Mouse (Mus musculus): Measurements from ENCODE around the gene Klk1b24. TPM values are rescaled to one million over a fixed set of nuclear protein-coding genes. Genes with fewer than 3 reads are reported as not detected.
A peak's percentile ranks its signal among the peaks of the same experiment; 100 is the strongest.

The Klk1b24 gene
- polyA plus RNA-seq, 1 experiment from 2014 or later = not detected

GRCm38 (mm10) chr7:44239913-44240312 is 51.9 kb downstream of the Klk1b24 start:
- no peak for ATAC-seq (ENCODE audit: insufficient read depth)
- no peak overlapping the region for H3K4me3 ChIP-seq (replicated peaks)
- H3K4me1 ChIP-seq (replicated peaks) = peaks cover 2% of the 10 kb centered on the region; the same call in 1 of the 2 replicates
- WGBS (ENCODE audit: insufficient replicate concordance) = 23% methylated on average over 2 of the region's 2 CpGs
- H3K4me2 ChIP-seq = no peak overlapping the region
- no peak overlapping the region for H3K27ac ChIP-seq (replicated peaks)
- H3K36me3 ChIP-seq (replicated peaks) = no peaks in the 10 kb centered on the region
- no peaks in the 10 kb centered on the region for H3K27me3 ChIP-seq
- H3K9ac ChIP-seq = no peak overlapping the region
- H3K9me3 ChIP-seq (replicated peaks) = no peaks in the 10 kb centered on the region

GRCm38 (mm10) chr7:44240712-44241111 is 52.7 kb downstream of the Klk1b24 start:
- ATAC-seq (ENCODE audit: insufficient read depth) = peak; percentile 51; the same call in 1 of the 2 replicates
- Histone ChIP-seq H3K9ac (no peak overlapping the region), H3K9me3 (replicated peaks) (no peaks in the 10 kb centered on the region), H3K27me3 (no peaks in the 10 kb centered on the region), H3K4me1 (replicated peaks) (peaks cover 10% of the 10 kb centered on the region), H3K36me3 (replicated peaks) (no peaks in the 10 kb centered on the region), H3K4me2 (no peak overlapping the region), H3K4me3 (replicated peaks) (no peak overlapping the region), H3K27ac (replicated peaks) (no peak overlapping the region)
- 28% methylated on average over 1 of the region's 1 CpGs for WGBS (ENCODE audit: insufficient replicate concordance)

GRCm38 (mm10) chr7:44241163-44241562 is 53.1 kb downstream of the Klk1b24 start:
- Histone ChIP-seq H3K4me2 (no peak overlapping the region), H3K4me1 (replicated peaks) (peaks cover 15% of the 10 kb centered on the region), H3K36me3 (replicated peaks) (no peaks in the 10 kb centered on the region), H3K27ac (replicated peaks) (no peak overlapping the region), H3K9me3 (replicated peaks) (no peaks in the 10 kb centered on the region), H3K27me3 (no peaks in the 10 kb centered on the region), H3K4me3 (replicated peaks) (no peak overlapping the region), H3K9ac (no peak overlapping the region)
- ATAC-seq (ENCODE audit: insufficient read depth) = no peak
- 54% methylated on average over 2 of the region's 2 CpGs for WGBS (ENCODE audit: insufficient replicate concordance)

Other genes starting within 250 kb of the Klk1b24 start
- gene Klk1b8, start 237.6 kb upstream of the Klk1b24 start, polyA plus RNA-seq (2015; fragmentation: Nextera tagmentation; extraction: Ambion mirVana) = not detected in 2 replicates
- not detected in 2 replicates for gene Klk1b1, start 221.5 kb upstream of the Klk1b24 start, polyA plus RNA-seq (2015; fragmentation: Nextera tagmentation; extraction: Ambion mirVana)
- not detected in 2 replicates for gene Klk1b9, start 212.2 kb upstream of the Klk1b24 start, polyA plus RNA-seq (2015; fragmentation: Nextera tagmentation; extraction: Ambion mirVana)
- not detected in 2 replicates for gene Klk1b11, start 192.4 kb upstream of the Klk1b24 start, polyA plus RNA-seq (2015; fragmentation: Nextera tagmentation; extraction: Ambion mirVana)
- gene Klk1b26, start 176.1 kb upstream of the Klk1b24 start, polyA plus RNA-seq (2015; fragmentation: Nextera tagmentation; extraction: Ambion mirVana) = 0.12 and 0.14 TPM in 2 replicates
- gene Klk1b27, start 135.9 kb upstream of the Klk1b24 start, polyA plus RNA-seq (2015; fragmentation: Nextera tagmentation; extraction: Ambion mirVana) = not detected in 2 replicates
- gene Klk1b21, start 85.9 kb upstream of the Klk1b24 start, polyA plus RNA-seq (2015; fragmentation: Nextera tagmentation; extraction: Ambion mirVana) = not detected in 2 replicates
- not detected in 2 replicates for gene Klk1b22, start 75.6 kb upstream of the Klk1b24 start, polyA plus RNA-seq (2015; fragmentation: Nextera tagmentation; extraction: Ambion mirVana)
- gene Klk1b16, start 51.5 kb upstream of the Klk1b24 start, polyA plus RNA-seq (2015; fragmentation: Nextera tagmentation; extraction: Ambion mirVana) = not detected in 2 replicates
- not detected in 2 replicates for gene Klk1b3, start 10.0 kb downstream of the Klk1b24 start, polyA plus RNA-seq (2015; fragmentation: Nextera tagmentation; extraction: Ambion mirVana)
- not detected in 2 replicates for gene Klk1b4, start 19.2 kb downstream of the Klk1b24 start, polyA plus RNA-seq (2015; fragmentation: Nextera tagmentation; extraction: Ambion mirVana)
- not detected in 2 replicates for gene Klk1b5, start 27.7 kb downstream of the Klk1b24 start, polyA plus RNA-seq (2015; fragmentation: Nextera tagmentation; extraction: Ambion mirVana)
- gene Klk1, start 37.1 kb downstream of the Klk1b24 start, polyA plus RNA-seq (2015; fragmentation: Nextera tagmentation; extraction: Ambion mirVana) = 0.16 TPM in 1 of 2 replicates, not detected in the other
- 0.07 TPM in 1 of 2 replicates, not detected in the other for gene Gm36864, start 47.9 kb downstream of the Klk1b24 start, polyA plus RNA-seq (2015; fragmentation: Nextera tagmentation; extraction: Ambion mirVana)
- gene 1700028J19Rik, start 58.5 kb downstream of the Klk1b24 start, polyA plus RNA-seq (2015; fragmentation: Nextera tagmentation; extraction: Ambion mirVana) = 0.94 and 1.2 TPM in 2 replicates
- gene 2410002F23Rik, start 58.5 kb downstream of the Klk1b24 start, polyA plus RNA-seq (2015; fragmentation: Nextera tagmentation; extraction: Ambion mirVana) = 28.0 and 30.3 TPM in 2 replicates
- 0.14 TPM in 1 of 2 replicates, not detected in the other for gene Acp4, start 69.1 kb downstream of the Klk1b24 start, polyA plus RNA-seq (2015; fragmentation: Nextera tagmentation; extraction: Ambion mirVana)
- gene Gm15517, start 73.2 kb downstream of the Klk1b24 start, polyA plus RNA-seq (2015; fragmentation: Nextera tagmentation; extraction: Ambion mirVana) = not detected in 2 replicates
- 0.54 and 0.63 TPM in 2 replicates for gene Clec11a, start 118.7 kb downstream of the Klk1b24 start, polyA plus RNA-seq (2015; fragmentation: Nextera tagmentation; extraction: Ambion mirVana)
- gene Shank1, start 122.0 kb downstream of the Klk1b24 start, polyA plus RNA-seq (2015; fragmentation: Nextera tagmentation; extraction: Ambion mirVana) = 0.05 and 0.06 TPM in 2 replicates
- not detected in 2 replicates for gene Syt3, start 195.9 kb downstream of the Klk1b24 start, polyA plus RNA-seq (2015; fragmentation: Nextera tagmentation; extraction: Ambion mirVana)
- gene 1700008O03Rik, start 197.6 kb downstream of the Klk1b24 start, polyA plus RNA-seq (2015; fragmentation: Nextera tagmentation; extraction: Ambion mirVana) = 0.16 TPM in 1 of 2 replicates, not detected in the other
- gene Lrrc4b, start 240.8 kb downstream of the Klk1b24 start, polyA plus RNA-seq (2015; fragmentation: Nextera tagmentation; extraction: Ambion mirVana) = 0.03 TPM in 1 of 2 replicates, not detected in the other

Data from liver, embryonic 15.5 days (tissue).